Mouse (Mus musculus) midbrain, embryonic 14.5 days (tissue): ENCODE results near the gene Ccdc181. TPM values are rescaled to one million over a fixed set of nuclear protein-coding genes. Genes with fewer than 3 reads are reported as not detected.
A peak's percentile ranks its signal among the peaks of the same experiment; 100 is the strongest.

ENCODE experiments used
- ATAC-seq: fragments of 200-750 bp; cut with Nextera tagmentation; 2 replicates; pipeline ENCODE4 v1.8.0; 2017; ENCODE audit warnings: moderate number of reproducible peaks, moderate library complexity; ENCODE audit not compliant: low FRiP score, low TSS enrichment
- DNase-seq: peaks from one replicate; pipeline ENCODE4 v3.0.0-alpha.2; 2015
- H3K27ac ChIP-seq: fragments of 300-500 bp; sonication (generic); replicated peaks from 2 replicates; pipeline ENCODE4 v1.5.1; 2014; ENCODE audit warnings: mild to moderate bottlenecking, low read depth, low read length, moderate library complexity
- H3K27me3 ChIP-seq: fragments of 300-500 bp; sonication (generic); 2 replicates; pipeline ENCODE4 v1.6.1; 2014; ENCODE audit warnings: low read length, control low read depth, mixed read lengths; ENCODE audit not compliant: control insufficient read depth, insufficient read depth
- H3K36me3 ChIP-seq: fragments of 300-500 bp; sonication (generic); 2 replicates; pipeline ENCODE4 v1.6.1; 2014; ENCODE audit warnings: low read length, control low read depth; ENCODE audit not compliant: control insufficient read depth, insufficient read depth
- H3K4me1 ChIP-seq: fragments of 300-500 bp; sonication (generic); 2 replicates; pipeline ENCODE4 v1.6.1; 2014; ENCODE audit warnings: mild to moderate bottlenecking, antibody characterized with exemption, low read length, control low read depth; ENCODE audit not compliant: control insufficient read depth, insufficient read depth
- H3K4me2 ChIP-seq: fragments of 300-500 bp; sonication (generic); 2 replicates; pipeline ENCODE4 v1.6.1; 2014; ENCODE audit warnings: mild to moderate bottlenecking, low read length, moderate library complexity
- H3K4me3 ChIP-seq: fragments of 300-500 bp; sonication (generic); replicated peaks from 2 replicates; pipeline ENCODE4 v1.5.1; 2014; ENCODE audit warnings: low read depth, low read length
- H3K9ac ChIP-seq: fragments of 300-500 bp; sonication (generic); replicated peaks from 2 replicates; pipeline ENCODE4 v1.6.1; 2014; ENCODE audit warnings: mild to moderate bottlenecking, low read length, moderate library complexity
- H3K9me3 ChIP-seq: fragments of 300-500 bp; sonication (generic); 2 replicates; pipeline ENCODE4 v1.6.1; 2016; ENCODE audit warnings: low read length, control low read depth, mixed read lengths; ENCODE audit not compliant: control insufficient read depth
- WGBS: fragments of 180-500 bp; shearing (Covaris S2); extraction: QIAGEN DNeasy Blood & Tissue Kit; methylation state at CpG from one replicate; pipeline ENCODE4 v1.1.7; 2014; 5-methylcytosine and 5-hydroxymethylcytosine counted together
- polyA plus RNA-seq: library from polyadenylated mRNA; unstranded; fragments of >200 nt; fragmentation: Nextera tagmentation; extraction: Ambion mirVana; gene quantifications from 2 replicates; pipeline ENCODE4 v1.2.1, GENCODE M21; 2014

Gene Ccdc181
- polyA plus RNA-seq, 1 experiment from 2014 or later = 25.4 TPM

GRCm38 (mm10) chr1:164270941-164271340 lies 4.4 kb upstream of the Ccdc181 start:
- H3K4me2 ChIP-seq = no peak overlapping the region
- H3K4me3 ChIP-seq = no peak overlapping the region
- WGBS = 85% methylated on average over 7 of the region's 7 CpGs
- H3K36me3 ChIP-seq = no peaks in the 10 kb centered on the region
- no peak overlapping the region for H3K9ac ChIP-seq
- no peaks in the 10 kb centered on the region for H3K4me1 ChIP-seq
- no peak for ATAC-seq
- DNase-seq = no peak
- no peak overlapping the region for H3K27ac ChIP-seq
- H3K27me3 ChIP-seq = no peaks in the 10 kb centered on the region
- no peaks in the 10 kb centered on the region for H3K9me3 ChIP-seq

- Histone ChIP-seq H3K4me2 (no peak overlapping the region), H3K4me1 (no peaks in the 10 kb centered on the region), H3K4me3 (no peak overlapping the region), H3K9me3 (no peaks in the 10 kb centered on the region), H3K27me3 (no peaks in the 10 kb centered on the region), H3K9ac (no peak overlapping the region), H3K27ac (no peak overlapping the region), H3K36me3 (no peaks in the 10 kb centered on the region)
- 75% methylated on average over 6 of the region's 6 CpGs for WGBS
- DNase-seq (peak; percentile 18), ATAC-seq (no peak)
Observed at GRCm38 (mm10) chr1:164273659-164274058, 1.7 kb upstream of the Ccdc181 start.

GRCm38 (mm10) chr1:164276552-164276951 lies 1.2 kb downstream of the Ccdc181 start:
- 90% methylated on average over 3 of the region's 3 CpGs for WGBS
- Histone ChIP-seq H3K9me3 (no peaks in the 10 kb centered on the region), H3K9ac (no peak overlapping the region), H3K4me1 (no peaks in the 10 kb centered on the region), H3K4me2 (no peak overlapping the region), H3K36me3 (0 out of 2 replicates have a peak, but pooled peaks cover 10% of the 10 kb centered on the region), H3K4me3 (no peak overlapping the region), H3K27me3 (no peaks in the 10 kb centered on the region), H3K27ac (no peak overlapping the region)
- DNase-seq = no peak
- ATAC-seq = no peak

GRCm38 (mm10) chr1:164279332-164279731 lies 3.9 kb downstream of the Ccdc181 start:
- Histone ChIP-seq H3K36me3 (0 out of 2 replicates have a peak, but pooled peaks cover 15% of the 10 kb centered on the region), H3K27ac (no peak overlapping the region), H3K4me2 (no peak overlapping the region), H3K27me3 (no peaks in the 10 kb centered on the region), H3K9ac (no peak overlapping the region), H3K4me3 (no peak overlapping the region), H3K4me1 (no peaks in the 10 kb centered on the region), H3K9me3 (no peaks in the 10 kb centered on the region)
- DNase-seq (no peak), ATAC-seq (no peak)
- 74% methylated on average over 4 of the region's 4 CpGs for WGBS

- no peaks in the 10 kb centered on the region for H3K9me3 ChIP-seq
- H3K4me3 ChIP-seq = no peak overlapping the region
- H3K9ac ChIP-seq = no peak overlapping the region
- H3K27me3 ChIP-seq = no peaks in the 10 kb centered on the region
- WGBS = 98% methylated on average over 3 of the region's 3 CpGs
- 0 out of 2 replicates have a peak, but pooled peaks cover 19% of the 10 kb centered on the region for H3K36me3 ChIP-seq
- no peak overlapping the region for H3K4me2 ChIP-seq
- H3K4me1 ChIP-seq = no peaks in the 10 kb centered on the region
- H3K27ac ChIP-seq = no peak overlapping the region
- DNase-seq (no peak), ATAC-seq (no peak)
Observed at GRCm38 (mm10) chr1:164284007-164284406, 8.6 kb downstream of the Ccdc181 start.

- H3K4me3 ChIP-seq = no peak overlapping the region
- H3K4me1 ChIP-seq = no peaks in the 10 kb centered on the region
- DNase-seq (no peak), ATAC-seq (no peak)
- 56% methylated on average over 15 of the region's 15 CpGs for WGBS
- no peak overlapping the region for H3K27ac ChIP-seq
- no peaks in the 10 kb centered on the region for H3K9me3 ChIP-seq
- no peaks in the 10 kb centered on the region for H3K27me3 ChIP-seq
- H3K9ac ChIP-seq = 0 out of 2 replicates have a peak overlapping the region, but pooled peaks have one; percentile 9
- H3K4me2 ChIP-seq = no peak overlapping the region
- peaks cover 28% of the 10 kb centered on the region for H3K36me3 ChIP-seq
Observed at GRCm38 (mm10) chr1:164287406-164287805, 12.0 kb downstream of the Ccdc181 start.

GRCm38 (mm10) chr1:164292040-164292439 lies 16.7 kb downstream of the Ccdc181 start:
- 92% methylated on average over 5 of the region's 5 CpGs for WGBS
- Histone ChIP-seq H3K27me3 (no peaks in the 10 kb centered on the region), H3K27ac (no peak overlapping the region), H3K4me1 (no peaks in the 10 kb centered on the region), H3K36me3 (peaks cover 60% of the 10 kb centered on the region), H3K9ac (no peak overlapping the region), H3K9me3 (no peaks in the 10 kb centered on the region), H3K4me2 (no peak overlapping the region), H3K4me3 (no peak overlapping the region)
- DNase-seq = no peak
- no peak for ATAC-seq

- Histone ChIP-seq H3K27ac (no peak overlapping the region), H3K4me3 (no peak overlapping the region), H3K27me3 (no peaks in the 10 kb centered on the region), H3K36me3 (peaks cover 76% of the 10 kb centered on the region), H3K4me1 (no peaks in the 10 kb centered on the region), H3K4me2 (no peak overlapping the region), H3K9ac (no peak overlapping the region), H3K9me3 (no peaks in the 10 kb centered on the region)
- 95% methylated on average over 6 of the region's 6 CpGs for WGBS
- ATAC-seq = no peak
- no peak for DNase-seq
Observed at GRCm38 (mm10) chr1:164294071-164294470, 18.7 kb downstream of the Ccdc181 start.

GRCm38 (mm10) chr1:164296473-164296872 lies 21.1 kb downstream of the Ccdc181 start:
- DNase-seq (no peak), ATAC-seq (no peak)
- WGBS = 94% methylated on average over 4 of the region's 5 CpGs
- no peak overlapping the region for H3K4me2 ChIP-seq
- H3K27me3 ChIP-seq = no peaks in the 10 kb centered on the region
- H3K4me3 ChIP-seq = no peak overlapping the region
- H3K9me3 ChIP-seq = no peaks in the 10 kb centered on the region
- no peak overlapping the region for H3K27ac ChIP-seq
- peaks cover 83% of the 10 kb centered on the region for H3K36me3 ChIP-seq
- no peak overlapping the region for H3K9ac ChIP-seq
- no peaks in the 10 kb centered on the region for H3K4me1 ChIP-seq
